Mouse (Mus musculus): ENCODE measurements around the gene Mfsd4a. TPM values are rescaled to one million over a fixed set of nuclear protein-coding genes. Genes with fewer than 3 reads are reported as not detected.

Gene Mfsd4a
- polyA plus RNA-seq, 1 experiment from 2014 or later = 6.9 TPM

DNA sequence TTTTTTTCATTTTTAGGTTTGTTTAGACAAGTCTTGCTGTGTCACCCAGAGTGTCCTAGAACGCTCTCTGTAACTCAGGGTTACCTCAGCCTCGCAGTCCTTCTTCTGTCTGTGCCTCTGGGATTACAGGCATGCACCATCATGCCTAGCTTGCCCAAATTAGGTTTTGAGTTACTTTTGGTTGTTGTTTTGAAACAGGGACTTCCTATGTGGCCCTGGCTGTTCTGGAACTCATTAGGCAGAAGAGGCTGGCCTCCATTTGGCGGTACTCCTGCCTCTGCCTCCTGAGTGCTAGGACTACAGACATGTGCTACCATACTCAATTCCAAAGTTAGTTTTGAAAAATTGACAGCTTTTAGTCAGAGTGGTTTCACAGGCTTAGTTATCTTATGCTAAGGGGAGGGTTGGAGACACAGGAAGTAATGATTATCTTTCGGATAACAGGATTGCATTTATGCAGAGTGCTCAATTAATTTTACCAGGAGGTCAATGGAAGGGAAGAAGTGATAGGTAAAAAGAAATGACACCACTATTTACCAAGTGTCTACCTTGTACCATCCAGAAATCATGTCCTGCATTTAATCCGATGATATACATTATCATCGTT lies 63.2 kb downstream of the Mfsd4a start:
- no peaks in the 10 kb centered on the region for H3K27me3 ChIP-seq (replicated peaks; ENCODE audit: control insufficient read depth, insufficient read depth, low read length)
- no peaks in the 10 kb centered on the region for H3K9me3 ChIP-seq (ENCODE audit: control insufficient read depth, low read length)
- no peak overlapping the region for H3K4me2 ChIP-seq (ENCODE audit: low read length)
- no peaks in the 10 kb centered on the region for H3K36me3 ChIP-seq (ENCODE audit: control insufficient read depth, insufficient read depth, low read length)
- H3K4me3 ChIP-seq (ENCODE audit: low read length) = no peak overlapping the region
- no peak overlapping the region for H3K27ac ChIP-seq (ENCODE audit: low read depth, low read length)
- peaks cover 17% of the 10 kb centered on the region for H3K4me1 ChIP-seq (ENCODE audit: control insufficient read depth, insufficient read depth, low read depth, low read length)
- H3K9ac ChIP-seq (ENCODE audit: low read depth, low read length) = no peak overlapping the region
- no peak for ATAC-seq
- 92% methylated on average over 6 of the region's 6 CpGs for WGBS

DNA sequence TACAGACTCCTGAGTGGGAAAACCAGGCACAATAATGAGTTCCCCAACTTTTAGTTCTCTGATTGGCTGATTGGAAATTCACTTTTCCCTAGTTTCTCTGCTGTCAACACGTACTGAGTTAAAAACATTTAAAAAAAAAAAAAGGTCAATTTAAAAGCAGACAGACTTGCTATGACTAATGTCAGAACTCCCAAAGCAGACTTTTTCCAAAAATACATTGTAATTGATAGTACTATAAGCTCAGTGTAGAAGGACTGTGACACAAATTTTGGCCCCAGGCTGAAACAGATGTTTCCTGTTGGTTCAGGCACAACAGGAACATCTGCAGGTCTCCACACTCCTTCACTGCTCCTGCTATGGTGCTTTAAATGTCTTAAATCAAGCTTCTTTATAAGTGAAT lies 64.0 kb downstream of the Mfsd4a start:
- Histone ChIP-seq H3K4me3 (ENCODE audit: low read length) (no peak overlapping the region), H3K36me3 (ENCODE audit: control insufficient read depth, insufficient read depth, low read length) (no peaks in the 10 kb centered on the region), H3K27ac (ENCODE audit: low read depth, low read length) (no peak overlapping the region), H3K9me3 (ENCODE audit: control insufficient read depth, low read length) (no peaks in the 10 kb centered on the region), H3K4me2 (ENCODE audit: low read length) (no peak overlapping the region), H3K4me1 (ENCODE audit: control insufficient read depth, insufficient read depth, low read depth, low read length) (peaks cover 9% of the 10 kb centered on the region), H3K27me3 (replicated peaks; ENCODE audit: control insufficient read depth, insufficient read depth, low read length) (no peaks in the 10 kb centered on the region), H3K9ac (ENCODE audit: low read depth, low read length) (no peak overlapping the region)
- 81% methylated on average over 1 of the region's 1 CpGs for WGBS
- no peak for ATAC-seq

DNA sequence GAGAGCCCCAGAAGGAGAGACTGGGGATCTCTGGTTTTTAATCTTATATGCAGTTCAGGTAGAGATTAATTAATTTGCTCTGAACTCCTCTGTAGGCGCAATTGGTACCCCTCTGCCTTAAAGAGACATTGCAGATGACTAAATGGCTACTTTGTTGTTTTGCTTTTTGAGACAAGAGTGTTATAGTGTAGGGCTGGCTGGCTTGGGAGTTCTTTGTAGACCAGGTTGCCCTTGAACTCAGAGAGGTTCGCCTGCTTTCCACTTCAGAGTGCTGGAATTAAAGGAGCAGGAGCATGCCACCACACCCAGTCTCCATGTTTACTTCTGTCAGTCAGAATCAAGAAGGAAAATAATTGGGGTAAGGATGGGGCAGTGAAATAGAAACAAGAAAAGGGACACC lies 64.8 kb downstream of the Mfsd4a start:
- no peak overlapping the region for H3K4me2 ChIP-seq (ENCODE audit: low read length)
- H3K9me3 ChIP-seq (ENCODE audit: control insufficient read depth, low read length) = no peaks in the 10 kb centered on the region
- H3K27me3 ChIP-seq (replicated peaks; ENCODE audit: control insufficient read depth, insufficient read depth, low read length) = no peaks in the 10 kb centered on the region
- H3K9ac ChIP-seq (ENCODE audit: low read depth, low read length) = no peak overlapping the region
- H3K27ac ChIP-seq (ENCODE audit: low read depth, low read length) = no peak overlapping the region
- peaks cover 5% of the 10 kb centered on the region for H3K4me1 ChIP-seq (ENCODE audit: control insufficient read depth, insufficient read depth, low read depth, low read length)
- 62% methylated on average over 2 of the region's 2 CpGs for WGBS
- no peak for ATAC-seq
- no peak overlapping the region for H3K4me3 ChIP-seq (ENCODE audit: low read length)
- no peaks in the 10 kb centered on the region for H3K36me3 ChIP-seq (ENCODE audit: control insufficient read depth, insufficient read depth, low read length)

DNA sequence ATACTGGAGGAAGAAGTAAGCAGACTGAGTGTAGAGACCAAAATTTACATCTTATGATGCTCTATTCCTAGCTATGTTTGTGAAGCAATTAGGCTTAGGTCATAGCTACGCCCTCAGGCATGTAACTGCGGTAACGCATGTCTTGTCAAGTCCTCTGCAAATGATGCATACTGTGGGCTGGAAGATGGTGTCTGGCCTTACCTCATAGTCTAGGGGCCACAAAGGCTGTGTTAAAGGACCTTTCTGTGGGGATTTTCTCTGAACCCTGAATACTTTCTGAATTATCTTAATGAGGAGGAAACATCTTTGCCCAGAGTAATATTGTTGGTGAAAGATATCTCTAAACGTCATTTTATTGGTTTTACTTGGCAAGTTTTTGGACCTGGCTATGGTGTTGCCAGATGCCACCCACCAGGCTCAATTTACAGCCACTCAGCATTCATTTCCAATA lies 66.0 kb downstream of the Mfsd4a start:
- ATAC-seq = no peak
- peaks cover 4% of the 10 kb centered on the region for H3K4me1 ChIP-seq (ENCODE audit: control insufficient read depth, insufficient read depth, low read depth, low read length)
- no peak overlapping the region for H3K4me2 ChIP-seq (ENCODE audit: low read length)
- no peak overlapping the region for H3K27ac ChIP-seq (ENCODE audit: low read depth, low read length)
- H3K4me3 ChIP-seq (ENCODE audit: low read length) = no peak overlapping the region
- no peak overlapping the region for H3K9ac ChIP-seq (ENCODE audit: low read depth, low read length)
- WGBS = 82% methylated on average over 4 of the region's 4 CpGs
- H3K36me3 ChIP-seq (ENCODE audit: control insufficient read depth, insufficient read depth, low read length) = no peaks in the 10 kb centered on the region
- H3K9me3 ChIP-seq (ENCODE audit: control insufficient read depth, low read length) = no peaks in the 10 kb centered on the region
- H3K27me3 ChIP-seq (replicated peaks; ENCODE audit: control insufficient read depth, insufficient read depth, low read length) = no peaks in the 10 kb centered on the region

DNA sequence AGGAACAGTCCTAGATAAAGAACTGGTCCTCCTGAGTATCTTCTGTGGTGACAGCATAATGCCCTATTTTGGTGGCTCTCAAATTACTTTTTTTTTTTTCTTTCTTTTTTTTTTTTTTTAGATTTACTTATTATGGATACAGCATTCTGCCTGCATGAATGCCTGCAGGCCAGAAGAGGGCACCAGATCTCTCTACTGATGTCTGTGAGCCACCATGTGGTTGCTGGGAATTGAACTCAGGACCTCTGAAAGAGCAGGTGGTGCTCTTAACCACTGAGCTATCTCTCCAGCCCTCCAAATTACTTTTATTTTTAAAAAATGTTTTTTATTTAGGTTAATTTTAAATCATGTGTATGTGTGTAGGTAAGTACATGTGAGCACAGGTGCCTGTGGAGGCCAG lies 67.4 kb downstream of the Mfsd4a start:
- H3K36me3 ChIP-seq (ENCODE audit: control insufficient read depth, insufficient read depth, low read length) = no peaks in the 10 kb centered on the region
- H3K9me3 ChIP-seq (ENCODE audit: control insufficient read depth, low read length) = no peaks in the 10 kb centered on the region
- no peaks in the 10 kb centered on the region for H3K4me1 ChIP-seq (ENCODE audit: control insufficient read depth, insufficient read depth, low read depth, low read length)
- H3K9ac ChIP-seq (ENCODE audit: low read depth, low read length) = no peak overlapping the region
- no peaks in the 10 kb centered on the region for H3K27me3 ChIP-seq (replicated peaks; ENCODE audit: control insufficient read depth, insufficient read depth, low read length)
- H3K4me2 ChIP-seq (ENCODE audit: low read length) = no peak overlapping the region
- H3K27ac ChIP-seq (ENCODE audit: low read depth, low read length) = no peak overlapping the region
- ATAC-seq = no peak
- H3K4me3 ChIP-seq (ENCODE audit: low read length) = no peak overlapping the region

DNA sequence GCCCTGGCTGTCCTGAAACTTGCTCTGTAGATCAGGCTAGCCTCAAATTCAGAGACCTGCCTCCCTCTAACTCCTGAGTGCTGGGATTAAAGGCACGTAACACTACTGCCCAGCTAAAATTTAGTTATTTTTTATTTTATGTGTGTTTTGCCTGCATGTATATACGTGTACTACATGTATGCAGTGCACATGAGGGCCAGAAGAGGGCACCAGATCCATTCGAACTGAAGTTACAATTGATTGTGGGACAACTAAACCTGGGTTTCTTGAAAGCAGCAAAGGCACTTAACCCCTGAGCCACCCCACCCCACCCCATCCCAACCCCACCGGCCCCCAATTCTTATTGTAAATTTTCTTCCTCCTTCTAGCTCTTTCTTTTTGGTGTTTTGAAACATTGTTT lies 72.8 kb downstream of the Mfsd4a start:
- no peak overlapping the region for H3K27ac ChIP-seq (ENCODE audit: low read depth, low read length)
- H3K4me3 ChIP-seq (ENCODE audit: low read length) = no peak overlapping the region
- H3K36me3 ChIP-seq (ENCODE audit: control insufficient read depth, insufficient read depth, low read length) = no peaks in the 10 kb centered on the region
- no peaks in the 10 kb centered on the region for H3K4me1 ChIP-seq (ENCODE audit: control insufficient read depth, insufficient read depth, low read depth, low read length)
- H3K9ac ChIP-seq (ENCODE audit: low read depth, low read length) = no peak overlapping the region
- ATAC-seq = no peak
- 40% methylated on average over 4 of the region's 4 CpGs for WGBS
- H3K4me2 ChIP-seq (ENCODE audit: low read length) = no peak overlapping the region
- no peaks in the 10 kb centered on the region for H3K9me3 ChIP-seq (ENCODE audit: control insufficient read depth, low read length)
- no peaks in the 10 kb centered on the region for H3K27me3 ChIP-seq (replicated peaks; ENCODE audit: control insufficient read depth, insufficient read depth, low read length)

DNA sequence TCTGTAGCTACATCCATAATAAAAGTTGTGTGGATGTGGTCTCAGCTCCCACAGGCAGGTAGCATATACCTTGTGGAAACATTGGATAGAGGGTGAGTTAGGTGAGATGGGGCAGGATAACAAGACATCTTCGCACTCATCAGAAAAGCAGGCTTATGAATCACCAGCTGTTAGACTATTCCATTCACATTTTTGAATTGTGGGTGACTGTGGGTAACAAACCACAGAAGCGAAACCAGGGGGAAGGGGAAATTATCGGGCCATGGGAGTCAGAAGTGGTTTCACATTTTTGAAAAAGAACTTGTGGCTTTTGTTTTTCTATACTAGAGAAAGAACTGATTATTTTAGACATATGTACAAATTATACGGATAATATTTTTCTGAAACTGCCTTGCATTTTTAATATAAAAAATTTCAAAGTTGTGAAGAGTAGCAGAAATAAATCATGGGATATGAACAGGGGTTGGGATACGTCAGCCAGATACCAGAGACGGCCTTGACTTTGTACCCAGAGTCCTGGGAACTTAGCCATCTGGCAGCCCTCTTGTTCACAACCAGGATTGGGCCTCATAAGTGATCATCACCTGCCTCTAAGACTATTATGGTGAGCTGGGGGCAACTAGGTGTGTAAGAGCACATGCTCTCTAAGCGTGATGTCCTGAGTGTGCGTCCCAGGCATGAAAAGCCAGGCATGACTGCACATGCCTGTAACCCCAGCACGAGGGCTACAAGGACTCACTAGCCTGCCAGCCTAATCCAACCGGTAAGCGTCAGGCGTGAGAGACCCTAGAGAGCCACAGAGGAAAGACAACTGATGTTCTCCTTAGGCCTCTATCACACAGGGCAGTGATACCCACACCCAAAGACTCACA lies 74.5 kb downstream of the Mfsd4a start:
- Histone ChIP-seq H3K27ac (ENCODE audit: low read depth, low read length) (no peak overlapping the region), H3K4me3 (ENCODE audit: low read length) (no peak overlapping the region), H3K36me3 (ENCODE audit: control insufficient read depth, insufficient read depth, low read length) (no peaks in the 10 kb centered on the region), H3K9ac (ENCODE audit: low read depth, low read length) (no peak overlapping the region), H3K27me3 (replicated peaks; ENCODE audit: control insufficient read depth, insufficient read depth, low read length) (no peaks in the 10 kb centered on the region), H3K4me1 (ENCODE audit: control insufficient read depth, insufficient read depth, low read depth, low read length) (no peaks in the 10 kb centered on the region), H3K4me2 (ENCODE audit: low read length) (no peak overlapping the region), H3K9me3 (ENCODE audit: control insufficient read depth, low read length) (no peaks in the 10 kb centered on the region)
- WGBS = 85% methylated on average over 12 of the region's 12 CpGs
- no peak for ATAC-seq

DNA sequence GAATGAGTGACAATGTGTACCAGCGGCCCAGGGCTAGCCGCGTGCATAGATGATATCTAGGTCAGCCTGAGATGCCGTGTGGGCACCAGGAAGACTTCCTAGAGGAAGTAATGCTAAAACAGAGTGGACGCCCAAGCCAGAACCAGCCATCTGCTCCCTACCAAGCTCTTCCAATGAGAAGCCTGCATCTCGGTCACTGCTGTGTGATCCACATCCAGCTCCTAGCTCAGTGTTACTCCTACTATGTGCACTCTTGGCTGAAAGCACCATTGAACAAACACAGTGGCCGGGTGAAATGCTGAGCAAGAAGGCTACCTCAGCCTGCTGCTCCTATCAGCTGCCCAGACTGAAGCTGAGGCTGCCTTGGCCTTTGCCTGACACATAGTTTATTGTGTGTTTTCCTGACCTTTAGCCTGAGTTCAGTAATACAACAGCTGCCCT lies 75.3 kb downstream of the Mfsd4a start:
- Histone ChIP-seq H3K9ac (ENCODE audit: low read depth, low read length) (no peak overlapping the region), H3K4me2 (ENCODE audit: low read length) (no peak overlapping the region), H3K27ac (ENCODE audit: low read depth, low read length) (no peak overlapping the region), H3K4me1 (ENCODE audit: control insufficient read depth, insufficient read depth, low read depth, low read length) (no peaks in the 10 kb centered on the region), H3K36me3 (ENCODE audit: control insufficient read depth, insufficient read depth, low read length) (no peaks in the 10 kb centered on the region), H3K27me3 (replicated peaks; ENCODE audit: control insufficient read depth, insufficient read depth, low read length) (no peaks in the 10 kb centered on the region), H3K9me3 (ENCODE audit: control insufficient read depth, low read length) (no peaks in the 10 kb centered on the region), H3K4me3 (ENCODE audit: low read length) (no peak overlapping the region)
- no peak for ATAC-seq
- WGBS = 82% methylated on average over 7 of the region's 7 CpGs

DNA sequence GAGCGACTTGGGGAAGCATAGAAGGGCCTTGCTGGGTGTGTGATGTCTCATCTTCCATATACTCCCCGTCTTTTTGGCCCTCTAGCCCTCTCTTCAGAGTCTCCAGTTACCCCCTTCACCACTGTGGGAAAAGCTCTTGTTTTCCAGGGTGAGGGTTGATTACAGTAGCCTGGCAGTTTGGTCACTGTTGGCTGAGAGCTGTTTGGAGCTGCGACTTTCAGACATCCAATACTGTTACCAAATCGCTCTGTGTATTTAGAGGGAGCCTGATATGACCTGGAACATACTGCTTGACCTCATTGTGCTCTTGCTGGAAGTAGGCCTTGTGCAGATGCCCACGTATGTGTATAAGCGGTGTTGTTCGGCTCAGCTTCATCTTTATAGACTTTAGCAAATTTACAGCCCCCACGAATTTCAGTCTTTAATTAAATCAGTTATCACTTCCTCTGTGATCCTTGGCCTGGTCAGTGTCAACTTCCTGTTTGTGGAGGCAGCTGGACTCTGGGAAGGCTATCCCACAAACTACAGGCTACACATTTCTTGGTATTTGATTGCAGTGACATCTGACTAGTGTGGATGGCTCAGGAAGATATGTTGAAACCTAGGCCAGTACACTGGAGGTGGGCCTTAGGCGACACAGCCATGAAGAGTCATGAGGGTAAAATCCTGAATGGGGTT lies 77.6 kb downstream of the Mfsd4a start:
- H3K4me2 ChIP-seq (ENCODE audit: low read length) = no peak overlapping the region
- ATAC-seq = no peak
- no peak overlapping the region for H3K27ac ChIP-seq (ENCODE audit: low read depth, low read length)
- no peaks in the 10 kb centered on the region for H3K36me3 ChIP-seq (ENCODE audit: control insufficient read depth, insufficient read depth, low read length)
- H3K9me3 ChIP-seq (ENCODE audit: control insufficient read depth, low read length) = no peaks in the 10 kb centered on the region
- H3K4me1 ChIP-seq (ENCODE audit: control insufficient read depth, insufficient read depth, low read depth, low read length) = no peaks in the 10 kb centered on the region
- H3K9ac ChIP-seq (ENCODE audit: low read depth, low read length) = no peak overlapping the region
- no peak overlapping the region for H3K4me3 ChIP-seq (ENCODE audit: low read length)
- WGBS = 87% methylated on average over 9 of the region's 9 CpGs
- H3K27me3 ChIP-seq (replicated peaks; ENCODE audit: control insufficient read depth, insufficient read depth, low read length) = no peaks in the 10 kb centered on the region

All from hindbrain, embryonic 16.5 days (tissue).